Mouse (Mus musculus) brain, adult 2 months (tissue): ENCODE data around the gene Tmeff1.

ENCODE experiments used
- DNase-seq: peaks from one replicate; pipeline ENCODE4 v3.0.0; 2011; ENCODE audit warnings: low read depth, low spot score

The Tmeff1 gene

DNA sequence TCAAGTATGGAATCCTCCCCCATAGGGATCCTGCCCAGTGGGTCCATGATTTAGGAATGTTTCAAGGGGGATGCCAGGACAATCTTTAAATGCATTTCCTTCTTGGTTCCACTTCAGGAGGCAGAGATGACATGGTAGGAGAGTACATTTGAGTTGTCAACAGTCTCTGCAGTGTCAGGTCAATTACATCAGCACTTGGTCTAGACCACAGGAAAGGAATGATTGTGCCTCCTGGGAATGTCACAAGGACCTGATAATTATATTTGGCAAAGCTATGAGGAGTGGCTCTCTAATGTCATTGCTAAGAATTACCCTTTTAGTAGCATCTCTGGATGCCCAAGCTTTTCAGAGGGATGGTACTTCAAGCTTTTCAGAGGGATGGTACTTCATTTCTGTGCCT, 20.0 kb upstream of the Tmeff1 start:
- no peak for DNase-seq

- no peak for DNase-seq
These were observed 8.6 kb upstream of the Tmeff1 start for GRCm38 (mm10) chr4:48576361-48576760.

DNA sequence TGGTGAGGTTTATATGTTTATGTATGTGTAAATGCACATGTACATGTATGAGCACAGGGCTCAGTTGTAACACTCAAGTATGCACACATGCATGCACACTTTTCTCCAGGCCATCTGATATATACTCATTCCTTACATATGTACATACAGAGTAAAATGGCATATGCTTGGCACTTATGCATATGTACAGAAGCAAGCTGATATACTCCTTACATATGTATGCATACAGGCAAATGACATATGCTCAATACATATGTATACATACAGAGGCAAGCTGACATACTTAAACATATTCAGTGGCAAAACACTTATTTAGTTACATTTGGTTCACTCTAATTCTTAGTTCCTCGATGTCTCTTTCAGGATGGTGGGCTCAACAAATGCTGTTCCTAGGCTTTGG, 7.1 kb upstream of the Tmeff1 start:
- DNase-seq: no peak

GRCm38 (mm10) chr4:48578399-48578798, 6.6 kb upstream of the Tmeff1 start:
- no peak for DNase-seq

- DNase-seq: peak; percentile 68
These were observed 5.4 kb upstream of the Tmeff1 start for GRCm38 (mm10) chr4:48579475-48580110.

DNA sequence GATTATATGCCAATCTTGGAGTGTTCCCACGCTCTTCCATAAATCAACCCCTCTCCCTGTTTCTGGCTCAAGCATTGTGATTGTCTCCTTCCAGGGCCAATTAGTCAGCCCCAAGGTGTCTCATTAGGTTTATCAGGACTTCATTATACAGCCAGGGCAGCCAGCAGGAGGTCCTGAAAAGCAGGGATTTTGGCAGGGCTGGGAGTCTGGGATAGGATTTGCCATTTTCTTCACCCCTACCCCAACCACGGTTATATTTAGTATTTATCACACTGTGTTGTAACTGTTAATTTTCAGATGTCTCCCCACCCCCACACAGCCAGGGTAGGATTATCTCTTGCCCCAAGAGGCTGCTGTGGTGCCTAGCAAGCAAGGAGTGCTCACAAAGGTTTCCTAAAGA, 3.8 kb upstream of the Tmeff1 start:
- peak; percentile 43 for DNase-seq

DNA sequence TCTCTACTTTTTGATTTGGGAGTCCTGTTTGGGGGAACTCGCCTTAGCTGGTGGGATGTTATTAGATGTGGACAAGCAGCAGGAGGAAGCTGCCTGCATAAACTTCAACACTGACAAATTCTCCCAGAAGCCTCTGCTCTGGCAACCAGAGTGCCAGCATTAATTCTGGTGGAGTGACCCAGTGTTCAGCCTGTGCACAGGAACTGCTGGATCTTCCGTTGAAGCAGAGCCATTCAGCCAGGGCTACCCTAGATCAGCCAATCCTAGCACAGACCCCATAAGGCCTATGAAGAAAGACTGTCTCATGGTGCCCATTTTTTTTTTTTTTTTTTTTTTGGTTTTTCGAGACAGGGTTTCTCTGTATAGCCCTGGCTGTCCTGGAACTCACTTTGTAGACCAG, 3.0 kb upstream of the Tmeff1 start:
- DNase-seq: no peak

GRCm38 (mm10) chr4:48582941-48583340, 2.0 kb upstream of the Tmeff1 start:
- DNase-seq: no peak

- DNase-seq: peak; percentile 52
These were observed 496 bp downstream of the Tmeff1 start for GRCm38 (mm10) chr4:48585241-48586098.

DNA sequence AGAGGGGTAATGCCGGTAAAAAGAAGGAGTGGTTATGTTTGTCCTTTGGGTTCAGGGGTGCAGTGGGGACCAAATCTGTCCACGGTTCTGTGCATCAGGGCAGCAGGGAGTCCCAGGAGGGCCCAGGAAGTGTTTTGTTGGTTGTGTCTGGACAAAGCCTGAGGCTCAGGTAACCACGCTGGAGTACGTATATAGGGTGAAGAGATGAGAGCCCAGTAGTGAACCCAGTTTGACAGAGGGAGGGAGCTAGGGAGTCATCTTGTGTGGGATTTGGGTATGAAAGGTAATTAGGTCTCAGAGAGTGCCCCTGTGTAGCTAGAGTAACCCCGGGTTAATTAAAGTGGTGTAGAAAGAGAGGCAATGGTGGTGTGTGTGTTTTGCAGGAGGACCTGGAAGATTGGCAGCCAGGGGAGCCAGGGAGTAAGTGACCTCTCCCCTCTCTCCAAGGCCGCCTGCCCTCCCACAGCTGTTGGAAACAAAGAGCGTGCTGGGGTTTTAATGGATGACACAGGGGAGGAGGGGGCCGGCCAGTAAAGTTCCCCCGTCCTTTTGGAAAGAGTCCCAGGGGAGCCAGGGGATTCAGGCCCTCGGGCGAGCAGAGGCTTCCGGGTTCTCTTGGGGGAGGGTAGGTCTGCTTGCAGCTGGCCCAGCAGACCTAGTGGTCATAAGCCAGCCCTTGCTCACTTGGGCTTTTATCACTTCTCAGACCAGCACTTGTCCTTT, 1.3 kb downstream of the Tmeff1 start:
- DNase-seq: peak; percentile 71

GRCm38 (mm10) chr4:48587526-48587925, 2.6 kb downstream of the Tmeff1 start:
- no peak for DNase-seq

GRCm38 (mm10) chr4:48588576-48588975, 3.6 kb downstream of the Tmeff1 start:
- no peak for DNase-seq

- no peak for DNase-seq
These were observed 5.9 kb downstream of the Tmeff1 start for GRCm38 (mm10) chr4:48590862-48591261.

GRCm38 (mm10) chr4:48591390-48591789, 6.4 kb downstream of the Tmeff1 start:
- DNase-seq: no peak

- no peak for DNase-seq
These were observed 7.4 kb downstream of the Tmeff1 start for GRCm38 (mm10) chr4:48592328-48592727.

DNA sequence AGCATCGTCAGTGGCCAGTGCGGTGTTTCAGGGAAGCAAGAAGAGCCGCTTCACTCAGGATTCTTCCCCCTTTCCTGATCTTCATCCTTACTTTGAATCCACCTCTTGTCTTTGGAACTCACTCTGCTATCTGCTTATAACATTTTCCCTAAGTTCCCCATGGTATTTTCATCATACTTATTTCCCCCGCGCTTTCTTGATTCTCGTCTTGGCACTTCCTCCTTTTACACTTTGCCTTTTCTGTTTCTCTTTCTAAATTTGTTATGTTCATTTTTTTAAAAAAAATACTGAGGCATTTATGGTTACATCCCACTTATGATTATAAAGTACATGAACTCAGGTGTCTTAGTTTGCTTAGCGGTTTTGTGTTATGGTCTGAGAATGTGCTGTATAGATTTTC, 7.9 kb downstream of the Tmeff1 start:
- no peak for DNase-seq

- no peak for DNase-seq
These were observed 11.1 kb downstream of the Tmeff1 start for GRCm38 (mm10) chr4:48596111-48596510.

GRCm38 (mm10) chr4:48605650-48606049, 20.7 kb downstream of the Tmeff1 start:
- DNase-seq: peak; percentile 77

DNA sequence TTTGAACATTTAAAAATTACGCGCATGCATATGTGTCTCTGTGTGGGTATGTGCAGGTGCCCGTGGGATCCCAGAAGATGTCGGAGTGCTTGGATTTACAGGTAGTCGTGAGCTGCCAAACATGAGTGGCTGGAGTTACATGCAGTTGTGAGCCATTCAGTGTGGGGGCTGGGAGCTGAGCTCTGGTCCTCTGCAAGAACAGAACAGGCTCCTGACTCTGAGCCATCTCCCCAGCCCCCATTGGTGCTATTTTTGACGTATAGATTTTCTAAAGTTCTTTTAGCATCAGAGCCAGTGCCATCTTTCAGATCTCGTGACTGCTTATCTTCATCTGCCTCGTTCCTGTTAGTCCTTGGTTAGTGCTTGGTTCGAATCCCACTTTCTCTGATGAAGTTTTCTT, 24.5 kb downstream of the Tmeff1 start:
- DNase-seq: peak; percentile 68

- DNase-seq: peak; percentile 66
These were observed 25.3 kb downstream of the Tmeff1 start for GRCm38 (mm10) chr4:48610251-48610650.

DNA sequence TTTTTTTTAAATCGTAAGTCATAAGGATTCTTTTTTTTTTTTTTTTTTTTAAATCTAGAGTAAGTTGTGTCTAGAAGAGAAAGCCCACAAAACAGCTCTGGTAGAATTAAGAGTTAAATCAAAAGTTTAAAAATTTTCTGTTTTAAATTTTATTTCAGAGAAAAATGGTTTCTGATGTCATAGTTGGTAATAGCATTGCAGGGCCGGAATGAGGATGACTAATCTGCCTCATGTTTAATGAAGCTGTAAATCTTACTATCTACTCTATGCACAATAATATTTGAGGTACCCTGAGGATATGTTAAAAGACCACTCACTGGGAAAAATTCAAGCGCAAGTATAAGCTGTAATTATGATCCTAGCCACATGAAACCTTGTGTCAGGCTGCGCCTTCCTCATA, 30.5 kb downstream of the Tmeff1 start:
- DNase-seq: no peak

DNA sequence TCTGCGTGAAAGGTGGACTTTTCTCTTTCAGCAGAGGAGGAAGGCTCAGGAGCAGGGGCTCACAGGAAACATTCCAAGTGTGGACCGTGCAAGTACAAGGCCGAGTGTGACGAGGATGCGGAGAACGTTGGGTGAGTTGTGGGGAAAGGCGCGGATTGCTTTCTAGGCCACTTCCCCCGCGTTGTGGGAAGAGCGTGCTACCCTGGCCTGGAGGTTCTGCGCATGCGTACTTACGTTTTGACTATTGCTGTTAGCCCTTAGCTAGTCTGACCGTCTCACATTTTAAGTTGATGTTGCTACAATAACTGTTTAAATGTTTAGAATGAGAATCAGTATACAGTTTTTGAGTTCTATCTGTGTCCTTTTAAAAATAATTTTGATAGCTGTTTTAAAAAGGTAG, 32.2 kb downstream of the Tmeff1 start:
- no peak for DNase-seq

DNA sequence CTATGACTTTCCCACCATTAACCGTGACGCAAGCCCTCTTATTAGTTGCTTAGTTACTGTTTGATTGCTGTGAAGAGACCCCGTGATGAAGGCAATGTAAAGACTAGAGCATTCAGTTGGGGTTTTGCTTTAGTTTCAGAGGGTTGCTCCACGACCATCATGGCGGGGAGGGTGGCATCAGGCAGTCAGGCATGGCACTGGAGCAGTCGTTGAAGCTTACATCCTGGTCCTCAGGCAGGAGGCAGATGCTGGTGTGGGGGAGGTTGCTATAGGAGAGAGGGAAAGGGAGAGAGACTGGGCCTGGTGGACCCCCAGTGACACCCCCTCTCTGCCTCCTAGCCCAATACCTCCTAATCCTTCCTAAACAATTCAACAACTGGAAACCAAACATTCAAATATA, 35.1 kb downstream of the Tmeff1 start:
- DNase-seq: no peak
